Mouse (Mus musculus): ENCODE results near the gene Cdhr5.

DNA sequence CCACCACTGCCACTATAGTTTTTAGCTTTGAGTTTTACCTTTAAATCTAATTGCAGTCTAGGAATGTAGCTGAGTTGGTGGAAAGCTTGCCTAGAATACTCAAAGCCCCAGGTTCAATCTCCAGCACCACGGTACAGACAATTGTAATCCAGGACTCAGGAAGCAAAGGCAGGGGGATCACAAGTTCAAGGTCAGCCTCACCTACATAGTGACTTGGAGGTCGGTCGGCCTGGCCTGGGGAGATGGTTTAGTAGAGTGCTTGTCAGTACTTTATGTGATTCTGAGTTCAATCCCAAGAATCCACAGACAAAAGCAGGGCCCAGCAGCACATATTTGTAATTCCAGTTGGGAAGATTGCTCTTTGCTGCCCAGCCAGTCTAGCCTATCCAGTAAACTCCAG is 11.5 kb upstream of the Cdhr5 start:
- TF ChIP-seq E2F4 (IDR thresholded peaks at IDR 0.05; ENCODE audit: insufficient read depth) (no peak), USF1 (IDR thresholded peaks at IDR 0.05; ENCODE audit: low read depth) (no peak), TCF3 (IDR thresholded peaks at IDR 0.05; ENCODE audit: insufficient read length, low read depth) (no peak), REST (IDR thresholded peaks at IDR 0.05; ENCODE audit: insufficient read depth, insufficient read length) (no peak), MAX (IDR thresholded peaks at IDR 0.05; ENCODE audit: low read depth) (no peak), POLR2A (IDR thresholded peaks at IDR 0.05; ENCODE audit: insufficient read length, low read depth) (no peak), MYOD1 (IDR thresholded peaks at IDR 0.05; ENCODE audit: control insufficient read depth in 1 of 3, insufficient read length in 2 of 3, low read depth in 2 of 3) (no peak), CEBPB (IDR thresholded peaks at IDR 0.05; ENCODE audit: insufficient read depth, poor library complexity, severe bottlenecking) (no peak), MYOG (IDR thresholded peaks at IDR 0.05; ENCODE audit: control insufficient read depth in 1 of 3, insufficient read depth in 1 of 3, insufficient read length in 2 of 3, low read depth in 2 of 3) (no peak), POLR2AphosphoS2 (IDR thresholded peaks at IDR 0.05; ENCODE audit: insufficient read length, low read depth) (no peak)

Measured in myocyte (in vitro differentiated cells).